Mouse (Mus musculus): ENCODE results near the gene Nol7. TPM values are rescaled to one million over a fixed set of nuclear protein-coding genes. Genes with fewer than 3 reads are reported as not detected.

Gene Nol7
- polyA plus RNA-seq, 1 experiment from 2014 or later, result 177 TPM

DNA sequence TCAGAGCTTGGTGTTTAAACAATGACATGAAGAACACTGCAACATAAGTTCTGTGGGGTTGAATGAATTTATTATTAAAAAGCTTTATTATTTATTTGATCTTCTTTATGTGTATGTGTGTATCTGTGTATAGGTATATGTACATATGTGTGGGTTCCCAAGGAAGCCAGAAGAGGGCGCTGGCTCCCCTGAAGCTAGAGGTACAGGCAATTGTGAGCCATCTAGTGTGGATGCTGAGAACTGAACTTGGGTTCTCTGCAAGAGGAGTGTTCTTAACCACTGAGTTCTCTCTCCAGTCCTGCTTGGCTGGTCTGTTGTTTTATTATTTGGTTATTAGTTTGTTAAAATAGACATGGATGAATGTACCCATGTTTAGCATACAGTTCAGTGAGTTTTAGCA lies 25.3 kb upstream of the Nol7 start:
- no peak for ATAC-seq (replicated peaks)
- no peak overlapping the region for H3K27ac ChIP-seq (replicated peaks)
- H3K9ac ChIP-seq (replicated peaks), result no peak overlapping the region
- 97% methylated on average over 1 of the region's 1 CpGs for whole genome bisulfite sequencing
- H3K9me3 ChIP-seq, result no peaks in the 10 kb centered on the region
- H3K4me2 ChIP-seq (replicated peaks), result no peak overlapping the region
- H3K36me3 ChIP-seq, result peaks cover 37% of the 10 kb centered on the region
- H3K4me3 ChIP-seq, result no peak overlapping the region
- H3K27me3 ChIP-seq, result no peaks in the 10 kb centered on the region
- no peaks in the 10 kb centered on the region for H3K4me1 ChIP-seq

DNA sequence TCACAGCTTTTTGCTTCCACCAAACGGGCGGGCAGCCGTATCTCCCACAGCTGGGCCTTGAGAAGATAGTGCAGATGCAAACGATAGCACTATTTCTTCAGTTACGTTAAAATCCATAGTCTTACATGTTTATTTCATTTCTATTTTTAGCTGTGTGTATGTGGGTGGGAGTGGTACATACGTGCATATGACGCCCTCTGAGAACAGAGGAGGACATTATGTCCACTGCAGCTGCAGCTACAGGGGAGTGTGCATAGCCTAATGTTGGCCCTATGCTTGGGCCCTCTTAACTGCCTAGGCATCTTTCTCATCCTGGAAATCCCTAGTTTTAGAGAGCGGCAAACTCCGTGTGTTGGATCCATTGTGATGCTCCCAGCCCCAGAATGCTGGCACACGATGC lies 24.0 kb upstream of the Nol7 start:
- WGBS, result 86% methylated on average over 10 of the region's 10 CpGs
- Histone ChIP-seq H3K4me3 (no peak overlapping the region), H3K9ac (replicated peaks) (no peak overlapping the region), H3K9me3 (no peaks in the 10 kb centered on the region), H3K27me3 (no peaks in the 10 kb centered on the region), H3K4me1 (no peaks in the 10 kb centered on the region), H3K4me2 (replicated peaks) (no peak overlapping the region), H3K27ac (replicated peaks) (no peak overlapping the region), H3K36me3 (peaks cover 38% of the 10 kb centered on the region)
- no peak for ATAC-seq (replicated peaks)

DNA sequence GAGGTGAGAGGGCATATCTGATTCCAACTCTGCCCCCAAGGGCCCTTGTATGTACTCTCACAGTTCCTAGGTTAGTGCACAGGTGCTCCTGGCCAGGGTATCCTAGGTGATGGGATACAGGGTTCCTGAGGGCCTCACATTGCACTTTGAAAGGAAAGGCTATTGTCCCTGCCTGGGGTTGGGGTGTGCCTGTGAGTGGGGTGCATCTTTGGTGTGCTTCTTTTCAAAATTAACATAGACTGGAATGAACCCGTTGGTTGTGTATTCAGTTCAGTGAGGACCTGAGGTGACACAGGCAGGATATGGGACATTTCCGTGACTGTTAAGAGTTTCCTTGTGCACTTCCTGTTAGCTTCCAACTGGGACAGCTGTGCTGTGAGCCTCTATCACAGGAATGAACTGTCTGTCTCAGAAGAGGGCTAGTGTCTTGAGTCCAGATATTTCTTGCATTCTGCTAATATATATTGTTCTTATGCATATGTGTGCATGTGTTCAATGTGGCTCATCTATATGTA lies 23.2 kb upstream of the Nol7 start:
- Histone ChIP-seq H3K27ac (replicated peaks) (no peak overlapping the region), H3K4me1 (no peaks in the 10 kb centered on the region), H3K9ac (replicated peaks) (no peak overlapping the region), H3K27me3 (no peaks in the 10 kb centered on the region), H3K4me2 (replicated peaks) (no peak overlapping the region), H3K36me3 (peaks cover 38% of the 10 kb centered on the region), H3K9me3 (no peaks in the 10 kb centered on the region), H3K4me3 (no peak overlapping the region)
- 69% methylated on average over 2 of the region's 2 CpGs for WGBS
- ATAC-seq (replicated peaks), result no peak

DNA sequence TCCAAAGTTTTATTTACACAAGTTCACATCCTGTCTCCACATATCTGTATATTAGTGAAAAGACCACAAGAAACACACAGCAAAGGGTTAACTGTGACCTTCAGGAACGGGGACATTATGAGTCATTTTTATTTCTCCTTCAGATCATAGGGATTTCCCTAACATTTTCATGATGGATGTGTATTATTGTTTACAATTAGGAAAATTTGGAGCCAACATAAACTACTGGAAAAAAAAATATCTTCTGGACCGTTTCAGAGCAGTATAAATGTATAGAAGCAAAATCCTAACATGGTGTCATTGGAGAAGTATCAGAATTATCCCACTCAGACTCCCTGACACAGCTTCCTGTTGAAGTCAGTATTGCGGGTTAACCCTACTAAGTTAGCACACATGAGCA lies 18.2 kb upstream of the Nol7 start:
- no peaks in the 10 kb centered on the region for H3K27me3 ChIP-seq
- H3K4me1 ChIP-seq, result no peaks in the 10 kb centered on the region
- H3K27ac ChIP-seq (replicated peaks), result no peak overlapping the region

DNA sequence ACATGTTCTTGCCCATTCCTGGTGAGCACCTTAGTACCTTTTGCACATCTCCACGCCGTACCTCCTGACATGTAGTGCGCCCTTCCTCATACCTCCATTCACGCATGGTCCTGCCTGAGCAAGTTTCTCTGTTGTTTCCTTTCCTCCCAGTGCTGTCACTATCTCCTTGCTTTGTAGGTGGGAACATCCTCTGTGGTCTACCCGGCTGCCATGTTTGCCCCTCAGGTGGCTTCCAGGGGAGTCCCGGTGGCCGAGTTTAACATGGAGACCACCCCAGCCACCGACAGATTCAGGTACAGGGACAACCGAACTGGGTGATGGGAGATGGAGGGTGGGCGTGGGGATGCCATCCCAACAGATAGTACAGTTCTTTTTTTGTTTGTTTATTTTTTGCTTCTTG lies 12.9 kb upstream of the Nol7 start:
- WGBS, result 95% methylated on average over 10 of the region's 10 CpGs
- H3K27me3 ChIP-seq, result no peaks in the 10 kb centered on the region
- H3K4me1 ChIP-seq, result no peaks in the 10 kb centered on the region
- peaks cover 7% of the 10 kb centered on the region; the same call in 1 of the 2 replicates for H3K36me3 ChIP-seq
- ATAC-seq (replicated peaks), result no peak
- H3K4me2 ChIP-seq (replicated peaks), result no peak overlapping the region
- no peak overlapping the region for H3K27ac ChIP-seq (replicated peaks)
- H3K4me3 ChIP-seq, result no peak overlapping the region
- no peak overlapping the region for H3K9ac ChIP-seq (replicated peaks)
- no peaks in the 10 kb centered on the region for H3K9me3 ChIP-seq

More for the DNA sequence above, 18.2 kb upstream of the Nol7 start:
- Histone ChIP-seq H3K4me2 (replicated peaks) (no peak overlapping the region), H3K9me3 (no peaks in the 10 kb centered on the region), H3K36me3 (peaks cover 14% of the 10 kb centered on the region), H3K9ac (replicated peaks) (no peak overlapping the region), H3K4me3 (no peak overlapping the region)
- ATAC-seq (replicated peaks), result no peak
- 89% methylated on average over 3 of the region's 3 CpGs for WGBS

DNA sequence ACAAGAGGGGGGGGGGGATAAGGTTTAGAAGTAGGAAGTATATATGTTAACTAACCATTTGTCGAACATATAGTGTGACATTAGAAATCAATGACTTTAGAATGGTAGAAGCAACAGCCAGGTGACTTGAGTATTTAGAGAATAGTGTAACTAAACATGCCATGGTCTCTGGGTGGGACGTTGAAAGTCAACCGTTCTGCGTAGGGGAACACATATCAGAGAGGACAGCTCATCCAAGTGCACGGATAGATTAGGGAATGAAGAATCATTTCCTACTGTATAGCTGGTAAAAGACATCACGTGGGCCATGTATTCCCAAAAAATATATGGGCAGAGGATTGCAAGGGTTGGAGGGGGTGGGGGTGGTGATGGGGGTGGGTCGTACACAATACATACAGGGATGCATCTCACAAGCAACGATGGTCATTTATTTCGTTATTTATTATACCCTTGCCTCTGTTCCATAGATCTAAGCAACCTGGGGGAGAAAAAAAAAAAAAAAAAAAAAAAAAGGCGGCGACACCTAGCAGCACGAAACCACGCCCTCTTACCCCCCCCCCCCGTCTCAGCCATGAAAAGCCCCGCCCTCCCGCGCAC lies 392 bp upstream of the Nol7 start:
- H3K27me3 ChIP-seq, result no peaks in the 10 kb centered on the region
- H3K27ac ChIP-seq (replicated peaks), result no peak overlapping the region
- H3K4me1 ChIP-seq, result peaks cover 13% of the 10 kb centered on the region
- H3K4me3 ChIP-seq, result peak overlapping the region; percentile 62
- 48% methylated on average over 14 of the region's 17 CpGs for WGBS
- H3K36me3 ChIP-seq, result peaks cover 32% of the 10 kb centered on the region
- no peak; the same call in none of the 2 replicates for ATAC-seq (replicated peaks)
- peak overlapping the region; percentile 24 for H3K4me2 ChIP-seq (replicated peaks)
- H3K9me3 ChIP-seq, result no peaks in the 10 kb centered on the region
- H3K9ac ChIP-seq (replicated peaks), result no peak overlapping the region

DNA sequence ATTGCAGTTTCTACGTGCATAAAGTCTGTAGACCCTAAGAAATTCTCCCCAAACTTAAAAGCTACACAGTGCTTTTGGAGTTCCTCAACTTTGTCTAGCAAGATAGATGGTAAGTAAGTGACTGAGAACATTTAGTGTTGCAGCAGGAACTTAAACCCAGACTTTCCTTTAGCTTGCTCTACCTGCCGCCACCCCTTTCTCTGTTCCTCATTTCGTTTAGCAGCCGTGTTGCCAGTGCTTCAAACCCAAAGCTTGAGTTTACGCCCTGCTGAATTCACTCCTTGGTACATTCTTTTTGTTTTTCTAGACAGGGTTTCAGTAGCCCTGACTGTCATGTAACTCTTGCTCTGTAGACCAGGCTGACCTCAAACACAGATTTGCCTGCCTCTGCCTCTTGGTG lies 1.4 kb downstream of the Nol7 start:
- Histone ChIP-seq H3K4me2 (replicated peaks) (peak overlapping the region; percentile 46), H3K27me3 (no peaks in the 10 kb centered on the region), H3K4me1 (peaks cover 13% of the 10 kb centered on the region), H3K9ac (replicated peaks) (no peak overlapping the region), H3K9me3 (no peaks in the 10 kb centered on the region), H3K4me3 (peak overlapping the region; percentile 62; the same call in 1 of the 2 replicates), H3K27ac (replicated peaks) (no peak overlapping the region), H3K36me3 (peaks cover 36% of the 10 kb centered on the region)
- no peak for ATAC-seq (replicated peaks)
- WGBS, result 88% methylated on average over 5 of the region's 5 CpGs

DNA sequence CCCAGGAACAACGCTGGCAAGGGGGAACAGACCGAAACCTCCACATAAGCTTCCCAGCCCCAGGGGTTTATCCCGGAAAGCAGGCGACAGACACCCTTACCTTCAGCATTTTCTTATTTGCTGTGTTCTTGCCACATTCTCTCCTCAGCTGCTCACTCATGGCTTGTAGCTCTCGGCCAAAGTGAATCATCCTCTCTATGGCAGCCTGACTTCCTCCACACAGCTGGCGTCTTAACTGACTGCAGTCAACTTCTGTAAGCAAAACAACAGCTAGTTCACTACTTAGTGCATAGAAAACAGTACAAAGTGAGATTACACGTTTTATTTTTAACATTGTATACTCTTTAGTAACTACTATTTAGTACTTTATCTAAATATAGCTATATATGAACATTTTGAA lies 14.1 kb downstream of the Nol7 start:
- peaks cover 58% of the 10 kb centered on the region for H3K36me3 ChIP-seq
- no peaks in the 10 kb centered on the region for H3K9me3 ChIP-seq
- H3K27me3 ChIP-seq, result no peaks in the 10 kb centered on the region
- H3K4me3 ChIP-seq, result no peak overlapping the region
- ATAC-seq (replicated peaks), result no peak
- H3K9ac ChIP-seq (replicated peaks), result no peak overlapping the region
- no peaks in the 10 kb centered on the region for H3K4me1 ChIP-seq
- no peak overlapping the region for H3K27ac ChIP-seq (replicated peaks)
- no peak overlapping the region for H3K4me2 ChIP-seq (replicated peaks)
- 90% methylated on average over 7 of the region's 7 CpGs for WGBS

DNA sequence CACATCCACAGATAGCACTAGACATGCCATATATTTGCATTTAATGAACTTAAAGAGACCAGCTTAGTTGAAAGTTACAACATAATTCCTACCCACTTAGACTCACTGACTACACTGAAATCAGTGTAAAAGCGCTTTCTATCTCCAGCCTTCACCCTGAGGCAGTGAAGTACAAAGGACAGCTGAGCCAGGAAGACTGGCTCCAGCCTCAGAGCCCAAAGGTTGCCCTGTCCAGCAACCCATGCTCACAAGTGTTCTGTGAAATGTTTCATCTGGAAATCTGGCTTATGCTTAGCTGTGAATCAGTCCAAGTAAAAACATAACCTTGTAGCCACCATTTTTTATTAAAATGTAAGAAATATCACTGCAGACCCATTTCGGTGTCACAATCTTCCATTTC lies 15.4 kb downstream of the Nol7 start:
- WGBS, result 93% methylated on average over 2 of the region's 2 CpGs
- Histone ChIP-seq H3K36me3 (peaks cover 60% of the 10 kb centered on the region), H3K27ac (replicated peaks) (no peak overlapping the region)

DNA sequence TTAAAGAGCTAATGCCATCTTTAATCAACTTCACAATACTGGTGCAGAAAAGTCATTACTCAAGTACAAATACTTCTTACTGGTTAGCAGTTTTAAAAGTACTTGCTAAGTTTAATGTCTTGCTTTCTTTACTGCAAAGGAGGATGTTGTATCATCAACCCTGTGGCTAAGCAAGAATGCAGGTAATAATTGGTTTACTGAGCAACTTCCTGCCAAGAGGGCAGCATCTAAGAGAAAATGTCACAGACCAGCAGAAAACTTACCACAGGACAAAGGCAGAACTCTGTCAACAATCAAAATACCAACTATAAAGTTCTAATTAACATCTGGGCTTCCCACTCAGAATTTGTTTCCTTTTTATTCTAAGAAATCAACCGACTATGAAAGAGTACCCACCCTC lies 17.1 kb downstream of the Nol7 start:
- Histone ChIP-seq H3K27ac (replicated peaks) (no peak overlapping the region), H3K4me2 (replicated peaks) (no peak overlapping the region), H3K4me3 (no peak overlapping the region), H3K9ac (replicated peaks) (no peak overlapping the region), H3K9me3 (no peaks in the 10 kb centered on the region), H3K4me1 (no peaks in the 10 kb centered on the region), H3K36me3 (peaks cover 68% of the 10 kb centered on the region), H3K27me3 (no peaks in the 10 kb centered on the region)
- no peak for ATAC-seq (replicated peaks)
- WGBS, result 80% methylated on average over 1 of the region's 1 CpGs

More for the DNA sequence above, 15.4 kb downstream of the Nol7 start:
- Histone ChIP-seq H3K4me1 (no peaks in the 10 kb centered on the region), H3K27me3 (no peaks in the 10 kb centered on the region), H3K4me2 (replicated peaks) (no peak overlapping the region), H3K9me3 (no peaks in the 10 kb centered on the region), H3K4me3 (no peak overlapping the region), H3K9ac (replicated peaks) (no peak overlapping the region)
- ATAC-seq (replicated peaks), result no peak

DNA sequence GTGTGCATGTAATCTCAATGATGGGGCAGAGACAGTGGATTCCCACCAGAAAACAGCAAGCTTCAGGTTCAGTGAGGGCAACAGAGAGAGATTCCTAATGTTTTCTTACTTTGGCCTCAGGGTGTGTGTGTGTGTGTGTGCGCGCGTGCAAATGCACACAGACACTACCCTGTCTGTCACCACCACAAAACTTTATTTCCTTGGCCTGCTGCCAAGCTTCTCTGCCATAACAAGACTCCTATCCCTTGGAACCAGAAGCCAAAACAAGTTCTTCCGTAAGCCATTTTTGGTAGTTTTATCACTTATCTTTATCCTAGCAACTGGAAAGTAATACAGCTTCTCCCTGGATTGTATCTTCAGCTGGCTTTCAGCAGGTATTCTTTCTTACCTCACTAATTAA lies 30.2 kb downstream of the Nol7 start:
- peaks cover 7% of the 10 kb centered on the region; the same call in 1 of the 2 replicates for H3K36me3 ChIP-seq
- no peak overlapping the region for H3K27ac ChIP-seq (replicated peaks)
- WGBS, result 86% methylated on average over 4 of the region's 4 CpGs
- H3K27me3 ChIP-seq, result no peaks in the 10 kb centered on the region
- H3K9me3 ChIP-seq, result no peaks in the 10 kb centered on the region
- H3K4me3 ChIP-seq, result no peak overlapping the region
- ATAC-seq (replicated peaks), result no peak
- H3K4me2 ChIP-seq (replicated peaks), result no peak overlapping the region
- no peak overlapping the region for H3K9ac ChIP-seq (replicated peaks)
- H3K4me1 ChIP-seq, result no peaks in the 10 kb centered on the region

DNA sequence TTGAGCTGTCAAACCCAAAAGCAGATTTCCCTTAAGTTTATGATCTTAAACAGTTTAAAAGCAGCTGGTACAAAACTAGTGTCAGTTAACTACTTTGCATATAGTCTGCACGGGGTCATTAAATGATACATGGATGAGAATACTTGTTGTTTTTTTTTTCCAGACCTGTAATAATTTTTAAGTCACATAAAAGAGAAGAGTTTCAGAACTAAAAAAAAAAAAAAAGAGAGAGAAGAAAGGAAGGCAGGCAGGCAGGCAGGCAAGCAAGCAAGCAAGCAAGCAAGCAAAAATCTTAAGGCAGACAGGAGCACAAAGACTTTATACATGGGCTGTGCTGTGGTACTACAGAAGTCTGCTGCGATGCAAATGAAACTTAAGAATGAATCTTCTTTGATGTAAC lies 35.2 kb downstream of the Nol7 start:
- H3K4me3 ChIP-seq, result no peak overlapping the region
- no peak overlapping the region for H3K9ac ChIP-seq (replicated peaks)
- H3K36me3 ChIP-seq, result peaks cover 4% of the 10 kb centered on the region; the same call in 1 of the 2 replicates
- H3K9me3 ChIP-seq, result no peaks in the 10 kb centered on the region
- H3K27ac ChIP-seq (replicated peaks), result no peak overlapping the region
- no peak for ATAC-seq (replicated peaks)
- no peak overlapping the region for H3K4me2 ChIP-seq (replicated peaks)
- no peaks in the 10 kb centered on the region for H3K4me1 ChIP-seq
- WGBS, result 88% methylated on average over 2 of the region's 2 CpGs
- no peaks in the 10 kb centered on the region for H3K27me3 ChIP-seq

DNA sequence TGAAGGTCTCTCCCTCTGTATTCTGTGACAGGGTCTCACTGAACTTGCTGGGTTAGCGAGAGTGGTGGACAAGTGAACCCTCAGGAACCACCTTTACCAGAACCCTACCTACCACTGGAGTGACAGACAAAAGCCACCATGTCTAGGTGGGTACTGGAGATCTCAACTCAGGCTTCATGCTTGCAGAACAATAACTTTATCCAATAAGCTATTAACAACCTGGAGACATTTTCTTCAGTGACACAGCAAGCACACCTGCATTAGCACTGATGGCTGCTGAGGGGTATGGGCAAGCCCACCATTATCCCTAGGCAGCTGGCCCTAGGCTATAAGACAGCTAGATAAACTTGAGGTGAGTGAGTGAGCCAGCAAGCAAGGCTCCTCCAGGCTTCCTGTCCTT lies 42.2 kb downstream of the Nol7 start:
- H3K4me2 ChIP-seq (replicated peaks), result no peak overlapping the region
- no peaks in the 10 kb centered on the region for H3K4me1 ChIP-seq
- no peaks in the 10 kb centered on the region for H3K9me3 ChIP-seq
- H3K36me3 ChIP-seq, result no peaks in the 10 kb centered on the region
- H3K9ac ChIP-seq (replicated peaks), result no peak overlapping the region
- 88% methylated on average over 1 of the region's 1 CpGs for WGBS
- no peak overlapping the region for H3K27ac ChIP-seq (replicated peaks)
- H3K27me3 ChIP-seq, result no peaks in the 10 kb centered on the region
- H3K4me3 ChIP-seq, result no peak overlapping the region
- no peak for ATAC-seq (replicated peaks)
